Mouse (Mus musculus) erythroid progenitor cell, adult 5-6 weeks (primary cell): ENCODE data around the gene Tyro3. TPM values are rescaled to one million over a fixed set of nuclear protein-coding genes. Genes with fewer than 3 reads are reported as not detected.

ENCODE experiments used
- ATAC-seq: replicated peaks from 2 replicates; pipeline ENCODE4 v1.8.0; 2016; ENCODE audit warnings: moderate number of reproducible peaks, mild to moderate bottlenecking, moderate TSS enrichment, inconsistent platforms; ENCODE audit not compliant: poor library complexity, low FRiP score, severe bottlenecking
- total RNA-seq, 2 experiments: library from RNA; stranded (forward) in 1 of 2; stranded (reverse) in 1 of 2; fragments of 150-400 nt in 1 of 2; fragments of 186-747, 209-891 nt in 1 of 2; gene quantifications; 2 replicates each; pipeline versions ENCODE4 v1.2.3 to v1.2.4; 2015 to 2017; ENCODE audit warnings: low replicate concordance in 2 of 2

The Tyro3 gene
- total RNA-seq, 2 experiments from 2014 or later = not detected

- ATAC-seq = no peak
These were observed 48.5 kb downstream of the Tyro3 start for GRCm38 (mm10) chr2:119845882-119846546.

GRCm38 (mm10) chr2:119846929-119847328 lies 49.4 kb downstream of the Tyro3 start:
- ATAC-seq = no peak

GRCm38 (mm10) chr2:119853811-119854210 lies 56.3 kb downstream of the Tyro3 start:
- no peak for ATAC-seq

- no peak for ATAC-seq
These were observed 57.8 kb downstream of the Tyro3 start for GRCm38 (mm10) chr2:119855310-119855850.

- ATAC-seq = no peak
These were observed 59.8 kb downstream of the Tyro3 start for GRCm38 (mm10) chr2:119857341-119857740.

- ATAC-seq = no peak
These were observed 67.0 kb downstream of the Tyro3 start for GRCm38 (mm10) chr2:119864484-119864883.

Other genes starting within 250 kb of the Tyro3 start
- 358 and 360 TPM in 2 replicates for gene Nusap1, start 179.4 kb upstream of the Tyro3 start, total RNA-seq (2015; ENCODE audit: low replicate concordance)
- gene Nusap1, start 179.4 kb upstream of the Tyro3 start, total RNA-seq (2017; ENCODE audit: low replicate concordance) = 406 and 409 TPM in 2 replicates
- gene Oip5, start 179.3 kb upstream of the Tyro3 start, total RNA-seq (2015; ENCODE audit: low replicate concordance) = 68.1 and 71.7 TPM in 2 replicates
- gene Oip5, start 179.3 kb upstream of the Tyro3 start, total RNA-seq (2017; ENCODE audit: low replicate concordance) = 32.5 and 94.3 TPM in 2 replicates
- 8.4 and 9.0 TPM in 2 replicates for gene Ndufaf1, start 134.9 kb upstream of the Tyro3 start, total RNA-seq (2015; ENCODE audit: low replicate concordance)
- gene Ndufaf1, start 134.9 kb upstream of the Tyro3 start, total RNA-seq (2017; ENCODE audit: low replicate concordance) = 5.4 and 6.2 TPM in 2 replicates
- gene Rtf1, start 122.7 kb upstream of the Tyro3 start, total RNA-seq (2015; ENCODE audit: low replicate concordance) = 33.2 and 42.3 TPM in 2 replicates
- 19.6 and 23.8 TPM in 2 replicates for gene Rtf1, start 122.7 kb upstream of the Tyro3 start, total RNA-seq (2017; ENCODE audit: low replicate concordance)
- not detected in 2 replicates for gene Itpka, start 55.4 kb upstream of the Tyro3 start, total RNA-seq (2015; ENCODE audit: low replicate concordance)
- gene Itpka, start 55.4 kb upstream of the Tyro3 start, total RNA-seq (2017; ENCODE audit: low replicate concordance) = not detected in 2 replicates
- not detected in 2 replicates for gene Ltk, start 37.3 kb upstream of the Tyro3 start, total RNA-seq (2015; ENCODE audit: low replicate concordance)
- not detected in 2 replicates for gene Ltk, start 37.3 kb upstream of the Tyro3 start, total RNA-seq (2017; ENCODE audit: low replicate concordance)
- 0.42 and 2.2 TPM in 2 replicates for gene Rpap1, start 10.2 kb upstream of the Tyro3 start, total RNA-seq (2015; ENCODE audit: low replicate concordance)
- 2.8 and 3.2 TPM in 2 replicates for gene Rpap1, start 10.2 kb upstream of the Tyro3 start, total RNA-seq (2017; ENCODE audit: low replicate concordance)
- gene Mga, start 99.5 kb downstream of the Tyro3 start, total RNA-seq (2015; ENCODE audit: low replicate concordance) = 8.3 and 10.5 TPM in 2 replicates
- 12.2 and 20.9 TPM in 2 replicates for gene Mga, start 99.5 kb downstream of the Tyro3 start, total RNA-seq (2017; ENCODE audit: low replicate concordance)
- under 0.01 and 0.42 TPM in 2 replicates for gene Mapkbp1, start 175.0 kb downstream of the Tyro3 start, total RNA-seq (2015; ENCODE audit: low replicate concordance)
- gene Mapkbp1, start 175.0 kb downstream of the Tyro3 start, total RNA-seq (2017; ENCODE audit: low replicate concordance) = 1.2 and 4.4 TPM in 2 replicates
- 1.4 TPM in 1 of 2 replicates, not detected in the other for gene Jmjd7, start 229.8 kb downstream of the Tyro3 start, total RNA-seq (2015; ENCODE audit: low replicate concordance)
- 0.64 TPM in 1 of 2 replicates, not detected in the other for gene Jmjd7, start 229.8 kb downstream of the Tyro3 start, total RNA-seq (2017; ENCODE audit: low replicate concordance)
- gene Gm28042, start 229.8 kb downstream of the Tyro3 start, total RNA-seq (2015; ENCODE audit: low replicate concordance) = not detected in 2 replicates
- not detected in 2 replicates for gene Gm28042, start 229.8 kb downstream of the Tyro3 start, total RNA-seq (2017; ENCODE audit: low replicate concordance)
- 2.9 TPM in 1 of 2 replicates, not detected in the other for gene Pla2g4b, start 235.7 kb downstream of the Tyro3 start, total RNA-seq (2015; ENCODE audit: low replicate concordance)
- gene Pla2g4b, start 235.7 kb downstream of the Tyro3 start, total RNA-seq (2017; ENCODE audit: low replicate concordance) = not detected in 2 replicates